Mouse (Mus musculus) thymus, adult 2 months (tissue): ENCODE results near the gene Gm20388.

Source experiments
- CTCF ChIP-seq: fragments of 200-500 bp; IDR thresholded peaks from 2 replicates; pipeline ENCODE4 v1.5.1; 2012; ENCODE audit warnings: mild to moderate bottlenecking, control low read depth, low read length, moderate library complexity, borderline replicate concordance; ENCODE audit not compliant: control insufficient read depth, poor library complexity, insufficient read depth; ENCODE audit errors: extremely low read depth
- POLR2A ChIP-seq: fragments of 200-500 bp; IDR thresholded peaks from 2 replicates; pipeline ENCODE4 v1.6.1; 2012; ENCODE audit warnings: mild to moderate bottlenecking, low read length, control low read depth, moderate library complexity; ENCODE audit not compliant: control insufficient read depth, poor library complexity, insufficient read depth; ENCODE audit errors: extremely low read depth

GRCm38 (mm10) chr8:121654966-121655494 is 1744.4 kb downstream of the Gm20388 start:
- TF ChIP-seq CTCF (no peak), POLR2A (no peak)
